ENCODE assay signal across 9 mouse cellular contexts in the genomic region with DNA sequence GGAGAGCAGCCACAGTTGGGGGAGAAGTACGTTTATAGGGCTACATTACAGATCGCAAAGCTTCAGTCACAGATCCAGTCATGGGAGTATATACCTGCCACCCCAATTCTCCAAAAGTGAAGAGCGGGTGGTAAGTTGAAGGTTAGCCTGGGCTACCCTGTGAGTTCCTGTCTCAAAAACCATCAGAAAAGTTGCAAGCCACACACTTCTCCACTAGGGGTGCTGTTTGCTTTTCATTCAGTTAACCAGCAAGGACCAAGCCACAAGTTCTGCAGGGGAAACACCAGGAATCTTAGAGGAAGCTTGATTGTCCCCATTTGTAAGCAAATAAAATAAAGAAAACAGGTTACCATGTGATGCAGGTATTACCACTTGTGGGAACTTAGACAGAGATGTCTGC. TPM values are rescaled to one million over a fixed set of nuclear protein-coding genes. Genes with fewer than 3 reads are reported as not detected.
DNase-seq lines count a peak whose midpoint lies in the region; ATAC-seq and TF ChIP-seq lines count a peak whose summit lies in the region.
"Had no signal": no experiment of that assay in that cellular context is flagged by ENCODE, and none has a peak within 500 bp of the region (broad histone marks: within the 10 kb centered on the region; RNA-seq: fewer than 3 reads in every experiment).

No protein-coding gene starts in this region.

- peak; percentile 40 for DNase-seq in heart, postnatal 0 days (ENCODE audit: low spot score)
- DNase-seq in heart, adult 11 months: no peak
- DNase-seq in B cell, adult 2 months: peak; percentile 59 to 66
- peak; percentile 81 for DNase-seq in ZHBTc4 (ENCODE audit: low read depth, low spot score)
- no peak for DNase-seq in urinary bladder, postnatal 10 days (ENCODE audit: low spot score)
- no peak for DNase-seq in adrenal gland, postnatal 25 days

- no peak overlapping the region for H3K27ac ChIP-seq in heart, postnatal 0 days (ENCODE audit: low read depth)
- H3K27ac ChIP-seq in lung, embryonic 16.5 days (ENCODE audit: low read length): peak overlapping the region; percentile 23
- H3K27ac ChIP-seq: embryonic facial prominence, embryonic 12.5 days had no signal

- H3K36me3 ChIP-seq in heart, postnatal 0 days (replicated peaks; ENCODE audit: control insufficient read depth, insufficient read depth, low read length): peaks cover 9% of the 10 kb centered on the region; the same call in 1 of the 2 replicates
- H3K36me3 ChIP-seq in lung, embryonic 16.5 days (ENCODE audit: control insufficient read depth, insufficient read depth, low read length): no peaks in the 10 kb centered on the region
- H3K36me3 ChIP-seq: embryonic facial prominence, embryonic 12.5 days had no signal

- TF ChIP-seq EP300 in heart, postnatal 0 days (IDR thresholded peaks at IDR 0.05; ENCODE audit: low read depth): no peak

- no peak for ATAC-seq in heart, postnatal 0 days (ENCODE audit: insufficient read depth, low read depth)
- peak; percentile 58 for ATAC-seq in granulocyte monocyte progenitor cell, adult 5-6 weeks (replicated peaks; ENCODE audit: poor library complexity, severe bottlenecking)
- ATAC-seq in lung, embryonic 16.5 days (ENCODE audit: low read depth): no peak

- H3K4me3 ChIP-seq in heart, postnatal 0 days (ENCODE audit: low read depth, low read length): no peak overlapping the region
- no peak overlapping the region for H3K4me3 ChIP-seq in lung, embryonic 16.5 days (ENCODE audit: low read length)
- H3K4me3 ChIP-seq: embryonic facial prominence, embryonic 12.5 days had no signal

- H3K27me3 ChIP-seq in heart, postnatal 0 days (ENCODE audit: control insufficient read depth, insufficient read depth, low read length): no peaks in the 10 kb centered on the region
- H3K27me3 ChIP-seq in lung, embryonic 16.5 days (ENCODE audit: control insufficient read depth, insufficient read depth, low read depth, low read length): no peaks in the 10 kb centered on the region

- H3K4me2 ChIP-seq in heart, postnatal 0 days (ENCODE audit: low read depth, low read length): no peak overlapping the region
- H3K4me2 ChIP-seq in lung, embryonic 16.5 days (ENCODE audit: low read depth, low read length): no peak overlapping the region
- H3K4me2 ChIP-seq: embryonic facial prominence, embryonic 12.5 days had no signal

- H3K4me1 ChIP-seq in heart, postnatal 0 days (ENCODE audit: control insufficient read depth, insufficient read depth): peaks cover 20% of the 10 kb centered on the region
- peaks cover 34% of the 10 kb centered on the region for H3K4me1 ChIP-seq in lung, embryonic 16.5 days (replicated peaks; ENCODE audit: control insufficient read depth, insufficient read depth, low read length)

- no peak overlapping the region for H3K9ac ChIP-seq in heart, postnatal 0 days (replicated peaks; ENCODE audit: low read depth, low read length)
- H3K9ac ChIP-seq in lung, embryonic 16.5 days (ENCODE audit: low read length): no peak overlapping the region
- H3K9ac ChIP-seq: embryonic facial prominence, embryonic 12.5 days had no signal

- 73% methylated on average over 3 of the region's 3 CpGs for WGBS in heart, postnatal 0 days
- WGBS in lung, embryonic 16.5 days: 75% methylated on average over 3 of the region's 3 CpGs

- peak; percentile 71 for TF ChIP-seq CTCF in heart, postnatal 0 days (IDR thresholded peaks at IDR 0.05; ENCODE audit: low read depth)

- H3K9me3 ChIP-seq in heart, postnatal 0 days (replicated peaks; ENCODE audit: control insufficient read depth, low read length): no peaks in the 10 kb centered on the region
- no peaks in the 10 kb centered on the region for H3K9me3 ChIP-seq in lung, embryonic 16.5 days (ENCODE audit: control insufficient read depth, low read length)
- H3K9me3 ChIP-seq: embryonic facial prominence, embryonic 12.5 days had no signal

RNA-seq across cellular contexts. Expression of a gene that starts 28.9 kb away (rescaled TPM):
- total RNA-seq in heart, postnatal 0 days (2014; rRNA removed; ENCODE audit: low replicate concordance): 63.9 and 88.0 TPM in 2 replicates
- polyA plus RNA-seq in heart, postnatal 0 days (2015; fragmentation: Nextera tagmentation; extraction: Ambion mirVana): 29.1 and 36.6 TPM in 2 replicates
- total RNA-seq in granulocyte monocyte progenitor cell, adult 5-6 weeks (2014; fragmentation: Nextera tagmentation): 19.7 and 21.6 TPM in 2 replicates
- 22.3 and 35.6 TPM in 2 replicates for total RNA-seq in granulocyte monocyte progenitor cell, adult 5-6 weeks (2017)
- polyA plus RNA-seq in lung, embryonic 16.5 days (2015; fragmentation: Nextera tagmentation; extraction: Ambion mirVana): 49.5 and 50.4 TPM in 2 replicates
- 40.6 and 43.0 TPM in 2 replicates for total RNA-seq in adrenal gland, postnatal 25 days (2021)

Comparison
In these comparisons a context has a peak if more than half of its experiments do, and no peak if none do; other contexts are left out.
1. DNase-seq: peak in heart, postnatal 0 days (single experiment), B cell, adult 2 months (2 of 2) and ZHBTc4 (single experiment); none in heart, adult 11 months (single experiment), urinary bladder, postnatal 10 days (single experiment) and adrenal gland, postnatal 25 days (single experiment).